In genomic region chr2:163462386-163462785, GRCm38 (mm10) we compare ENCODE assay signal across 26 mouse cellular contexts. TPM values are rescaled to one million over a fixed set of nuclear protein-coding genes. Genes with fewer than 3 reads are reported as not detected.
A peak's percentile ranks its signal among the peaks of the same experiment; 100 is the strongest.
DNase-seq lines count a peak whose midpoint lies in the region; ATAC-seq and TF ChIP-seq lines count a peak whose summit lies in the region.
"Had no signal": no experiment of that assay in that cellular context is flagged by ENCODE, and none has a peak within 500 bp of the region (broad histone marks: within the 10 kb centered on the region; RNA-seq: fewer than 3 reads in every experiment).

No protein-coding gene starts in this region.

- DNase-seq in gastrocnemius, adult 2 months: no peak
- no peak for DNase-seq in gastrocnemius, postnatal 10 days
- DNase-seq in heart, postnatal 10 days: no peak
- DNase-seq in R1 (ENCODE audit: low read depth, low spot score): peak; percentile 94
- DNase-seq: adrenal gland, adult 8-10 months; adrenal gland, postnatal 36 days; cerebellum, adult 2 months; embryo, embryonic 11 days; gastrocnemius, postnatal 14 days; kidney, adult 11 months; kidney, adult 9 months had no signal

- H3K4me1 ChIP-seq in heart, embryonic 14.5 days (ENCODE audit: control insufficient read depth in 2 of 2, insufficient read depth in 2 of 2, low read length in 2 of 2): peaks cover 39% of the 10 kb centered on the region in 2 experiments
- H3K4me1 ChIP-seq in neural tube, embryonic 15.5 days: peaks cover 16% of the 10 kb centered on the region
- H3K4me1 ChIP-seq: embryonic facial prominence, embryonic 15.5 days; forebrain, embryonic 10.5 days had no signal

- WGBS in heart, embryonic 14.5 days: 68% methylated on average over 5 of the region's 5 CpGs
- 82% methylated on average over 5 of the region's 5 CpGs for WGBS in neural tube, embryonic 15.5 days

- H3K4me3 ChIP-seq in gastrocnemius, adult 2 months: no peak overlapping the region
- no peak overlapping the region for H3K4me3 ChIP-seq in heart, embryonic 14.5 days (ENCODE audit: control insufficient read depth in 1 of 2, insufficient read depth in 1 of 2, low read depth in 1 of 2, low read length in 2 of 2)
- H3K4me3 ChIP-seq in neural tube, embryonic 15.5 days (replicated peaks): no peak overlapping the region
- H3K4me3 ChIP-seq: embryonic facial prominence, embryonic 15.5 days; erythroblast, embryonic 14.5 days; forebrain, embryonic 10.5 days; hindbrain, embryonic 13.5 days had no signal

- H3K27ac ChIP-seq in gastrocnemius, adult 2 months: peak overlapping the region; percentile 92
- no peak overlapping the region for H3K27ac ChIP-seq in heart, embryonic 14.5 days (replicated peaks in 1 of 2; ENCODE audit: control insufficient read depth in 1 of 2, insufficient read depth in 1 of 2, low read depth in 2 of 2, low read length in 2 of 2)
- H3K27ac ChIP-seq in neural tube, embryonic 15.5 days (replicated peaks): no peak overlapping the region
- H3K27ac ChIP-seq: embryonic facial prominence, embryonic 15.5 days; forebrain, embryonic 10.5 days; hindbrain, embryonic 13.5 days; hindbrain, postnatal 0 days had no signal

- H3K27me3 ChIP-seq in heart, embryonic 14.5 days (ENCODE audit: control insufficient read depth, insufficient read depth, low read length): 0 out of 2 replicates have a peak, but pooled peaks cover 4% of the 10 kb centered on the region
- H3K27me3 ChIP-seq in neural tube, embryonic 15.5 days (replicated peaks): peaks cover 3% of the 10 kb centered on the region; the same call in 1 of the 2 replicates

- H3K4me2 ChIP-seq in heart, embryonic 14.5 days (ENCODE audit: low read length): peak overlapping the region; percentile 29; the same call in 1 of the 2 replicates
- H3K4me2 ChIP-seq in neural tube, embryonic 15.5 days: no peak overlapping the region
- H3K4me2 ChIP-seq: embryonic facial prominence, embryonic 15.5 days; hindbrain, embryonic 13.5 days had no signal

- no peak overlapping the region for H3K9ac ChIP-seq in heart, embryonic 14.5 days (ENCODE audit: low read length)
- no peak overlapping the region for H3K9ac ChIP-seq in neural tube, embryonic 15.5 days (replicated peaks)
- H3K9ac ChIP-seq: embryonic facial prominence, embryonic 15.5 days; hindbrain, embryonic 13.5 days had no signal

- H3K36me3 ChIP-seq in heart, embryonic 14.5 days (ENCODE audit: control insufficient read depth, insufficient read depth, low read length): 0 out of 2 replicates have a peak, but pooled peaks cover 7% of the 10 kb centered on the region
- H3K36me3 ChIP-seq in neural tube, embryonic 15.5 days: peaks cover 7% of the 10 kb centered on the region

- H3K9me3 ChIP-seq in heart, embryonic 14.5 days (ENCODE audit: control insufficient read depth, low read length): no peaks in the 10 kb centered on the region
- H3K9me3 ChIP-seq in neural tube, embryonic 15.5 days (replicated peaks): no peaks in the 10 kb centered on the region
- H3K9me3 ChIP-seq: embryonic facial prominence, embryonic 15.5 days; forebrain, embryonic 10.5 days; hindbrain, embryonic 13.5 days had no signal

- no peak for ATAC-seq in heart, embryonic 14.5 days (ENCODE audit: insufficient number of reproducible peaks, insufficient read depth, low FRiP score, low read depth)
- ATAC-seq in neural tube, embryonic 15.5 days (ENCODE audit: low FRiP score): no peak
- ATAC-seq: forebrain, embryonic 14.5 days; hindbrain, postnatal 0 days; Patski had no signal

- intact Hi-C loops in gastrocnemius, adult 2 months (cut with DNase I): no loop called here
- intact Hi-C loops in heart, postnatal 10 days (cut with DNase I): no loop called here

- no peak for TF ChIP-seq CTCF in gastrocnemius, adult 2 months (IDR thresholded peaks at IDR 0.05)

RNA-seq across cellular contexts. Expression of gene Fitm2, which starts 10.0 kb away (rescaled TPM):
- total RNA-seq in gastrocnemius, adult 2 months (2021): 100 to 1,000 TPM in 1 of 2 experiments, 10 to 100 TPM in 1; 73.8 to 106 TPM
- total RNA-seq in gastrocnemius, postnatal 10 days (2021): 10 to 100 TPM; 32.0 to 35.5 TPM
- 13.8 and 14.0 TPM in 2 replicates for polyA plus RNA-seq in heart, embryonic 14.5 days (2014; fragmentation: Nextera tagmentation; extraction: Ambion mirVana)
- 100 to 1,000 TPM in 1 of 2 experiments, 10 to 100 TPM in 1; 79.2 to 103 TPM for total RNA-seq in heart, postnatal 10 days (2021)
- polyA plus RNA-seq in neural tube, embryonic 15.5 days (2015; fragmentation: Nextera tagmentation; extraction: Ambion mirVana): 17.1 and 18.3 TPM in 2 replicates

RNA-seq across cellular contexts. Expression of gene Gdap1l1, which starts 24.1 kb away (rescaled TPM):
- not detected for total RNA-seq in gastrocnemius, adult 2 months (2021)
- total RNA-seq in gastrocnemius, postnatal 10 days (2021): under 1 TPM; 0.14 to 0.34 TPM
- 0.39 and 0.54 TPM in 2 replicates for polyA plus RNA-seq in heart, embryonic 14.5 days (2014; fragmentation: Nextera tagmentation; extraction: Ambion mirVana)
- total RNA-seq in heart, postnatal 10 days (2021): not detected
- 108 and 129 TPM in 2 replicates for polyA plus RNA-seq in neural tube, embryonic 15.5 days (2015; fragmentation: Nextera tagmentation; extraction: Ambion mirVana)
- total RNA-seq: CH12.LX; heart, adult 8-10 months had no signal
- polyA plus RNA-seq: erythroblast, embryonic 14.5 days had no signal

RNA-seq across cellular contexts. Expression of gene R3hdml, which starts 29.7 kb away (rescaled TPM):
- total RNA-seq in gastrocnemius, adult 2 months (2021): not detected
- total RNA-seq in gastrocnemius, postnatal 10 days (2021): not detected
- polyA plus RNA-seq in heart, embryonic 14.5 days (2014; fragmentation: Nextera tagmentation; extraction: Ambion mirVana): not detected in 2 replicates
- total RNA-seq in heart, postnatal 10 days (2021): not detected
- polyA plus RNA-seq in neural tube, embryonic 15.5 days (2015; fragmentation: Nextera tagmentation; extraction: Ambion mirVana): 0.18 TPM in 1 of 2 replicates, not detected in the other
- total RNA-seq: adrenal gland, adult 8-10 months; adrenal gland, postnatal 36 days; CH12.LX; gastrocnemius, postnatal 14 days; heart, adult 8-10 months; hematopoietic stem cell, adult 5-6 weeks had no signal
- polyA plus RNA-seq: cerebellum, adult 2 months; embryonic facial prominence, embryonic 11.5 days; erythroblast, embryonic 14.5 days; forebrain, embryonic 10.5 days; forebrain, embryonic 14.5 days; gonadal fat pad, adult 2 months; heart, embryonic 16.5 days; hindbrain, embryonic 13.5 days; Patski had no signal

RNA-seq across cellular contexts. Expression of gene Oser1, which starts 37.9 kb away (rescaled TPM):
- total RNA-seq in gastrocnemius, adult 2 months (2021): 10 to 100 TPM; 32.4 to 38.2 TPM
- total RNA-seq in gastrocnemius, postnatal 10 days (2021): 10 to 100 TPM; 23.6 to 26.5 TPM
- polyA plus RNA-seq in heart, embryonic 14.5 days (2014; fragmentation: Nextera tagmentation; extraction: Ambion mirVana): 52.6 and 56.8 TPM in 2 replicates
- 10 to 100 TPM; 21.3 to 24.4 TPM for total RNA-seq in heart, postnatal 10 days (2021)
- 72.6 and 82.1 TPM in 2 replicates for polyA plus RNA-seq in neural tube, embryonic 15.5 days (2015; fragmentation: Nextera tagmentation; extraction: Ambion mirVana)

RNA-seq across cellular contexts. Expression of gene Hnf4a, which starts 44.2 kb away (rescaled TPM):
- total RNA-seq in gastrocnemius, adult 2 months (2021): not detected
- under 1 TPM in 1 of 2 experiments, not detected in 1; 0.23 TPM for total RNA-seq in gastrocnemius, postnatal 10 days (2021)
- not detected in 2 replicates for polyA plus RNA-seq in heart, embryonic 14.5 days (2014; fragmentation: Nextera tagmentation; extraction: Ambion mirVana)
- not detected for total RNA-seq in heart, postnatal 10 days (2021)
- 0.04 and 5.2 TPM in 2 replicates for polyA plus RNA-seq in neural tube, embryonic 15.5 days (2015; fragmentation: Nextera tagmentation; extraction: Ambion mirVana)
- total RNA-seq: CH12.LX; gastrocnemius, postnatal 14 days; heart, adult 8-10 months had no signal
- polyA plus RNA-seq: embryonic facial prominence, embryonic 11.5 days; embryonic facial prominence, embryonic 15.5 days; forebrain, embryonic 10.5 days; forebrain, embryonic 14.5 days; hindbrain, postnatal 0 days had no signal
